Mouse (Mus musculus) stomach, postnatal 0 days (tissue): ENCODE data around the gene Daam1.

Source experiments
- CTCF ChIP-seq: IDR thresholded peaks from 2 replicates; pipeline ENCODE4 v1.5.1; 2016; ENCODE audit warnings: antibody characterized with exemption, low read depth, mild to moderate bottlenecking, moderate library complexity
- EP300 ChIP-seq: optimal IDR thresholded peaks from 2 replicates; pipeline ENCODE3; 2016; ENCODE audit warnings: antibody characterized with exemption

- TF ChIP-seq CTCF (no peak), EP300 (no peak)
These were observed 112.8 kb downstream of the Daam1 start for GRCm38 (mm10) chr12:71943646-71944045.
